Mouse (Mus musculus) gonadal fat pad, adult 2 months (tissue): ENCODE measurements around the gene Sox11. TPM values are rescaled to one million over a fixed set of nuclear protein-coding genes. Genes with fewer than 3 reads are reported as not detected.

Experiments used
- DNase-seq: peaks from one replicate; pipeline ENCODE4 v3.0.0-alpha.2; 2012; ENCODE audit warnings: low read depth
- polyA plus RNA-seq: library from polyadenylated mRNA; depleted of rRNA; stranded (reverse); fragments of >200 nt; gene quantifications from 2 replicates; pipeline ENCODE4 v1.2.3, GENCODE M21; 2012; rRNA removed

The Sox11 gene
- 0.09 and 0.16 TPM in 2 replicates for polyA plus RNA-seq

DNA sequence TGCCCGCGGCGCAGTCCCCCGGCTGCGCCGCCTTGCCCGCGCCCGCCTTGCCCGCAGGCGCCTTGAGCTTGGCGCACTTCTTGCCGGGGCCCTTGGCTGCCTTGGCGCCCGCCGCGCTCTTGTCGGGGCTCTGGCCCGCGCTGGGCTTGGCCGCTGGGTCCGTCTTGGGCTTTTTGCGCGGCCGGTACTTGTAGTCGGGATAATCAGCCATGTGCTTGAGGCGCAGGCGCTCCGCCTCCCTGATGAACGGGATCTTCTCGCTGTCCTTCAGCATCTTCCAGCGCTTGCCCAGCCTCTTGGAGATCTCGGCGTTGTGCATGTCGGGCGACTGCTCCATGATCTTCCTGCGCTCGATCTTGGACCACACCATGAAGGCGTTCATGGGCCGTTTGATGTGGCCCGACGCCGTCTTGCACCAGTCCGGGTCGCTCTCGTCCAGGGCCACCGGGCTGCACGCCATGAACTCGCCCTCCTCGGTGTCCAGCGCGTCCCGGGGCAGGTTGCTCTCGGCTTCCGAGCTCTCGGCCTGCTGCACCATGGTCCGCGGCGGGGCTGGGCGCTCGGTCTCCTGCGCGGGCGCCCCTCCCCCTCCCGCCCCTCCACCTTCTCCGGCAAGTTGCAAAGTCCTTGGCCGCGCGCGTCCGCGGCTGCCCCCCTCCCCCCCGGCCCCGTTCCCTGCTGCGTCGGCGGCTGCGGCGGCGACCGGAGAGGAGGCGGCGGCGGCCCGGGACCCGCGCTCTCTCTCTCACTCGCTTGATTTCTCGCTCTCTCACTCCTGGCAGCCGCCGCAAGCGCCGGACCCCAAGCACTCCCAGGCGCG is at the start of gene Sox11:
TSS of gene Sox11 (minus strand) at position 704 of the 820 bp plus-strand sequence.
- DNase-seq: no peak

- DNase-seq: no peak
These were observed 49.4 kb upstream of the Sox11 start for GRCm38 (mm10) chr12:27391652-27392305.

DNA sequence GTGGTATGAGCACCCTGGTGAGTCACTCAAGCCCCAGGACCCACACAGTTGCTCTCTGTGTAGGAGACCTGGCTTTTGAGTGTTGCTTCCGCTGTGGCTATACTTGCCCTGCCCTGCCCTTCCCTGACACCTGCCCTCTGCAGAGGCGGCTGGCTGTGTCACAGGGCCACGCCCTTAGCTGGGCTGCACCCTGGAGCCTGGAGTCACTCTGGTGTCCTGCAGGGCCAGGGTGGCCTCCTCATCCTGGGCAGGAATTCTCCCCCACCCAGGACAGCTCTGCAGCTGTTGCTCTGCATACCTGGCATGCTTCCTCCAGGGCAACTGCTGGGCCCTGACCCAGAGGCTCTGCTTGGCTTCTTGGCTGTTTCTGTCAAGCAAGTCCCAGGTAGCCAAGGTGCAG is 48.1 kb upstream of the Sox11 start:
- DNase-seq: no peak

GRCm38 (mm10) chr12:27389429-27389828 is 47.1 kb upstream of the Sox11 start:
- no peak for DNase-seq

- no peak for DNase-seq
These were observed 30.1 kb upstream of the Sox11 start for GRCm38 (mm10) chr12:27372505-27372904.

DNA sequence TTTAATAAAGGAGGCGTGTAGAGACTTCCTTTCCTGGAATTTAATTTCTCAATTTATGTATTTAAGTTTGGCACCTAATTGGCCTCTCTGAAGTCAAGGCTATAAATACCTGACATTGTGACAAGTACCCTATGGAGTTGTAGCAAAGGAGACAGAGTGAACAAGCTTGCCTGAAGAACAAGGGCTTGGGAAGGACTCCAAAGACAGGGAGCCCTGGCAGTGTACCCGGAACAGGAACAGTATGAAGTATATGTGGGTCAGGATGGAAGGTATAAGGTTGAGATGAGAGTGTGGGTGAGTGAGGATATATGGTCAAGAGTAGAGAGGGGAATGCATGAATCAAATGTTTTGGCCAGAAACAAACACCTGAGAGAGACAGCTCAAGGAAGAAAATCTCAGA is 28.4 kb upstream of the Sox11 start:
- DNase-seq: no peak

DNA sequence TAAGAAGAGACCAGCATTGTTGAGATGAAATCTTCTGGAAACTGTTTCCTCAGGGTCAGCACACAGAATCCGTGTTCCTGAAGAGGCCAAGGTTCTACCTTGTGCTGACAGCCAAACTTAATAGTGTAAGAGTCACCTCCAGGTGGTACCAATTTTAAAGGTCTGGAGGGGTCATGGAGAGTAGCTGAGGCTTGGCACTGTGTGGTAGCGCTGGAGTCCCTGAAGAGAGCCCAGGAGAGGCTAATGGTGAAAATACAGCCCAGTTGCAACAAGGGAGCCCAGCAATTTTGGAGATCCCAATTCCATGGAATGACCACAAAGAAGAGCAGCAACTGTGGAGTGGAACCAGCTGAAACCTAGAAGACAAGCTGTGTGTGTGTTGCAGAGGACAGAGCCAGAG is 25.1 kb upstream of the Sox11 start:
- no peak for DNase-seq

DNA sequence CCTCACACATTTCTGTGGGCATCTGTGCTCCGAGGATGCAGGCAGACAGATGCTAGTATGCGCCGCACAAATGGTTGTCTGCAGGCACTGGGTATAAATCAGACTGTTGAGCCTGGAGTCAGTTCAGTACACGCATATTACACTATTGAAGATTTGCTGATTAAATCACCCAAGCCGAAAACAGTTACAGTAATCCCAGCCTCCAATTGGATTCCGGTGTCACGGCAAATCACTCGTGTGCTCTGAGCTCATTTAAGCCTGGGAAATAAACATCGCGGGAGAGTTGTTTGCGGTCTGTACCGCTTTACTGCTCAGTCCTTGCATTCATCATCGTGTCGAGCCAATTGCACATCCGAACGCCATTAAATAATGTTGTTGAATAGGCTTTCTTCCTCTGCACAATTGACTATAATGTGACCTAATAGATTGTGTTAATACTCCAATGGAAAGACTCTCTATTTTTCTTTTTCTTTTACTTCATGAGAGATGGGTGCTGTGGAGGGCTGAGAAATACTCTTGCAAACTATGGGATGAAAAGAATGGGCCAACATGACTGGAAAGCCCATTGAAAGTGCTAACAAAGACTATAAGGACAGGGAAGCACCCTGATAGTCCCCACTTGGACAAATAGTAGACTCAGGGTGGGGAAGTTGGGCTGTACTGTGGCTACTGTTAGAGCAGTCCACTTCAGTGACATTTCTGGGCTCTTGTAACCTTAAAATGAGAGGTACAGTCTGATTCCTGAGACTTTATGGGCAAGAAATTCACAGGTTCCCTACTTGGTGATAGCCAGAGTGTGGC is 21.7 kb upstream of the Sox11 start:
- no peak for DNase-seq

- peak; percentile 27 for DNase-seq
These were observed 14.8 kb upstream of the Sox11 start for GRCm38 (mm10) chr12:27357076-27357637.

- no peak for DNase-seq
These were observed 14.2 kb upstream of the Sox11 start for GRCm38 (mm10) chr12:27356571-27356970.

DNA sequence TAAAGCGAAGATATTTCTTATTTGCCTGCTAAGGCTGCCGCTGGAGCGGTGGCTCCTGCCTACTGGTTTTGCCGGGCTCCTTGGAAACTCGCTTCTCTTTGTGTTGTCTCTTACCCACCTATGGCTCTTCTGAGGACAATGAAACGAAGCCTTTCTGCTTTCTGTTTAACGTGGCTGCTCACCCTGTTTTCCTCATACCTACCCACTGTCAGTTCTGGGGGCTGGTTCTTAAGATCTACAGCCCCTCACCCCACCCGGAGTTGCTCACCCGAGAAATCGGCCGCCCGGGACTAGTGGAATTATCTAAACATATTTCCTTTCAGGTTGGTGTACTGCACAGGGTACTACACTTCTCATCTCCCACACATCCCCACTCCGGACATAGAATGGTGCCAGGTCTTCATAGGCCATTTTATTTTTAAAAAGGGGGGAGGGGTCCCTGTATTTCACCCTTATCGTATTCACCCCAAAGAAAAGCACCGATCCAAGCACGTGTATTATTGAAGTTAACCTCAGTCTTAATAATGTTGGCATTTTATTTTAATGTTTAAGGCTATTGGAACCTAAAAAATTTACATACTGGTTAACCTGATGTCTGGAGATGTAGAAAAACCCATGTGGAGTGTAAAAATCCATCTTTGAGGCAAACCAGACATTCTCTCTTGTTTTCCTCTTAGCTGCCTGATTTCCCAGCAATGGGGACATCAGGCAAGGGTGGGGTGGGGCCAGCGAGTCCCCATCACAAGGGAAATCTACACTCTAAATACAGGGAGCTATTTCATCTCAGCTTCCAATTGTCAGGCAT is 1.4 kb upstream of the Sox11 start:
- no peak for DNase-seq

GRCm38 (mm10) chr12:27342691-27343605 is 574 bp upstream of the Sox11 start:
- DNase-seq: no peak

GRCm38 (mm10) chr12:27341130-27341870 is 1.1 kb downstream of the Sox11 start:
- no peak for DNase-seq

DNA sequence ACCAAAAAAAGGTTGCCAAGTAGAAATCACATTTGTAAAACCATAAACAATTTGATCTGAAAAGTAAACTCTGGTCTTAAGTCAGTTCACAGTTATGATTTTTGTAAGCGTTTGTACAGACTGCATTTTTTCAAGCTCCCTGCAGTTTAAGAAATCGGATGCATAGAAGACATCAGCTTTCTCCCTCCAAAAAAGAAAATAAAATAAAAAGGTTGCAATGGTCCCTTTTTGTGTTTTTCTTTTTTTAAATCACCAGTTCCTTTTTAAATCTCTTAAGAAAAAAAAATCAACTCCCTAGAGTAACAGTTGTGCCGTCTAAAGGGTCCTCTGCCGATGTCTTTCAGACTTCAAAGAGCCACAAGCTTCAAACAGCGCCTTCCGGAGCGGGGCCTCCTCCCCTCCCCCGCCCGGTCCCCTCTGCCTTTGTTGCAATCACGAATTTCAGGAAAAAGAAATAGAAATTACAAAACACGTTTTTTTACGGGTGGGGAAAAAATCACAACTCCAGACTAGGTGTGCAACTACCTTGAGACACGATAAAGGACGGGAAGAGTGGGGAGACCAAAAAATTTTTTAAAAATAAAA is 1.8 kb downstream of the Sox11 start:
- no peak for DNase-seq

DNA sequence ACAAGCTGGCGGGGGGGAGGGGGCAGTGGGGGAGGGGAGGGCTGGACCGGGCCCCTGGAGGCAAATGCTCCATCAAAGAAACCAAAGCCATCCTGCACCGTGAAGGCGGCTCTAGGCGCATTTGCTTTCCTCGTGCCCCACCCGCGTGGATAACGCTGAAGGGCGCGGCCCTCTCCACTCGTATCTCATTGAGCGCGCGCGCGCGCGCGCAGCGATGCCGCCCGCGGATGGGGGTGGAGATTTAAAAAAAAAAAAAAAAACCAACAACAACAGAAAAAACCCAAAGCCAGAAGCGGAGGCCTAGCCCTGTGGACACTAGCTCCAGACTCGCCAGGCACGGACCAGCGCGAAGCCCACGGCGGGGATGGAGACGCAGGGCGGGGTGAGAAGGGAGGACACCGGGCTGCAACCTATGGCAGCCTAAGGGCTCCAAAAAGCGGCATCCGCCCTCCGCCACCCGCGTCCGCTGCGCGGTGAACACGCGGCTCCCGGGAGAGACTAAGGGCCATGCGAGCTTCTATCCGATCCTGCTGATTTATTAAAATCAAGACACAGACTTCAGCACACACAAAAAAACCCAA is 3.1 kb downstream of the Sox11 start:
- DNase-seq: no peak

GRCm38 (mm10) chr12:27338721-27339170 is 3.6 kb downstream of the Sox11 start:
- no peak for DNase-seq

DNA sequence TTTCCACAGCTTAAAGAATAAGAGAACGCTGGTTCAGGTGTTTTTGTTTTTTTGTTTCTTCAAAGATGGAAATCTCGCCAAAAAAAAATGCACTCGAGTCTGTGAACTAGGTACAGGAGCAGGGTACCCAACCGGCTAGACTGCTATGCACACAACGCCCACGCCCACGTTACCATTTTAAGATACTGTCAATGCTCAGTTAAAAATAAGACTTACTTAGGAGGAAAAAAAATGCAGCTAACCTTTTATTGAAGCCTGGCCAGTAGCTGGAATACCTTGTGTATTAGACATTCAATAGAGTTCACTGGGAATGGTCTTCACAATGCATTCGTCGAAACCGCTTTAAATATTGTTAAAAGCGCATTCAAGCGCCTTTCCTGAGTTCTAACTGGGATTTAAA is 4.3 kb downstream of the Sox11 start:
- no peak for DNase-seq

GRCm38 (mm10) chr12:27337482-27337881 is 4.9 kb downstream of the Sox11 start:
- no peak for DNase-seq

- no peak for DNase-seq
These were observed 5.6 kb downstream of the Sox11 start for GRCm38 (mm10) chr12:27336801-27337200.
